Mouse (Mus musculus) limb, embryonic 14.5 days (tissue): ENCODE results near the gene Prss34. TPM values are rescaled to one million over a fixed set of nuclear protein-coding genes. Genes with fewer than 3 reads are reported as not detected.

Source experiments
- ATAC-seq: fragments of 200-750 bp; cut with Nextera tagmentation; 2 replicates; pipeline ENCODE4 v1.8.0; 2017; ENCODE audit warnings: low read depth, moderate number of reproducible peaks, moderate TSS enrichment; ENCODE audit not compliant: low FRiP score
- DNase-seq: peaks from one replicate; pipeline ENCODE4 v3.0.0-alpha.2; 2015; ENCODE audit warnings: low spot score
- H3K27ac ChIP-seq: fragments of 300-500 bp; sonication (generic); replicated peaks from 2 replicates; pipeline ENCODE4 v1.5.1; 2014; ENCODE audit warnings: low read depth, mild to moderate bottlenecking, low read length, moderate library complexity, mixed read lengths
- H3K27me3 ChIP-seq: fragments of 300-500 bp; sonication (generic); 2 replicates; pipeline ENCODE4 v1.6.1; 2014; ENCODE audit warnings: low read length, mixed read lengths; ENCODE audit not compliant: control insufficient read depth, insufficient read depth
- H3K36me3 ChIP-seq: fragments of 300-500 bp; sonication (generic); 2 replicates; pipeline ENCODE4 v1.6.1; 2014; ENCODE audit warnings: mild to moderate bottlenecking, low read length, moderate library complexity, mixed read lengths; ENCODE audit not compliant: control insufficient read depth, insufficient read depth
- H3K4me1 ChIP-seq: fragments of 300-500 bp; sonication (generic); 2 replicates; pipeline ENCODE4 v1.6.1; 2014; ENCODE audit warnings: antibody characterized with exemption, low read length, mixed read lengths; ENCODE audit not compliant: control insufficient read depth, insufficient read depth
- H3K4me2 ChIP-seq: fragments of 300-500 bp; sonication (generic); replicated peaks from 2 replicates; pipeline ENCODE4 v1.6.1; 2014; ENCODE audit warnings: low read depth, mild to moderate bottlenecking, low read length, moderate library complexity; ENCODE audit not compliant: severe bottlenecking
- H3K4me3 ChIP-seq: fragments of 300-500 bp; sonication (generic); replicated peaks from 2 replicates; pipeline ENCODE4 v1.5.1; 2014; ENCODE audit warnings: low read length
- H3K9ac ChIP-seq: fragments of 300-500 bp; sonication (generic); 2 replicates; pipeline ENCODE4 v1.6.1; 2014; ENCODE audit warnings: mild to moderate bottlenecking, low read depth, low read length, moderate library complexity; ENCODE audit not compliant: severe bottlenecking
- H3K9me3 ChIP-seq: fragments of 300-500 bp; sonication (generic); 2 replicates; pipeline ENCODE4 v1.6.1; 2016; ENCODE audit warnings: low read length; ENCODE audit not compliant: control insufficient read depth
- POLR2A ChIP-seq: fragments of 200-500 bp; IDR thresholded peaks from 2 replicates; pipeline ENCODE4 v1.8.0; 2012; ENCODE audit warnings: inconsistent platforms, mild to moderate bottlenecking, moderate library complexity, borderline replicate concordance; ENCODE audit not compliant: insufficient read depth, insufficient read length; ENCODE audit errors: extremely low read depth
- WGBS: fragments of 180-500 bp; shearing (Covaris S2); extraction: QIAGEN DNeasy Blood & Tissue Kit; methylation state at CpG from one replicate; pipeline ENCODE4 v1.1.7; 2014; 5-methylcytosine and 5-hydroxymethylcytosine counted together
- polyA plus RNA-seq, 2 experiments: library from polyadenylated mRNA; depleted of rRNA in 1 of 2; stranded (reverse) in 1 of 2; unstranded in 1 of 2; fragments of >200 nt; fragmentation: Nextera tagmentation in 1 of 2; extraction: Ambion mirVana in 1 of 2; gene quantifications; 2 replicates each; pipeline versions ENCODE4 v1.2.1 to v1.2.3; 2012 to 2014

Prss34 gene
- polyA plus RNA-seq, 2 experiments = 6.0 to 10.6 TPM

GRCm38 (mm10) chr17:25338218-25338617, 40.0 kb downstream of the Prss34 start:
- no peaks in the 10 kb centered on the region for H3K36me3 ChIP-seq
- ATAC-seq (no peak), DNase-seq (no peak)
- no peaks in the 10 kb centered on the region for H3K27me3 ChIP-seq
- no peaks in the 10 kb centered on the region for H3K4me1 ChIP-seq
- no peak overlapping the region for H3K4me3 ChIP-seq
- TF ChIP-seq POLR2A = no peak
- no peak overlapping the region for H3K9ac ChIP-seq
- WGBS = 84% methylated on average over 4 of the region's 4 CpGs
- H3K9me3 ChIP-seq = no peaks in the 10 kb centered on the region
- no peak overlapping the region for H3K4me2 ChIP-seq
- no peak overlapping the region for H3K27ac ChIP-seq

- no peaks in the 10 kb centered on the region for H3K4me1 ChIP-seq
- no peaks in the 10 kb centered on the region for H3K9me3 ChIP-seq
- no peak for DNase-seq
- no peak for ATAC-seq
- H3K4me3 ChIP-seq = no peak overlapping the region
- no peak overlapping the region for H3K4me2 ChIP-seq
- H3K36me3 ChIP-seq = no peaks in the 10 kb centered on the region
- no peak overlapping the region for H3K9ac ChIP-seq
- WGBS = 82% methylated on average over 6 of the region's 6 CpGs
- TF ChIP-seq POLR2A = no peak
- H3K27ac ChIP-seq = no peak overlapping the region
- no peaks in the 10 kb centered on the region for H3K27me3 ChIP-seq
Observed at GRCm38 (mm10) chr17:25340003-25340402, 41.8 kb downstream of the Prss34 start.

GRCm38 (mm10) chr17:25341490-25341889, 43.3 kb downstream of the Prss34 start:
- no peak for ATAC-seq
- 53% methylated on average over 2 of the region's 3 CpGs for WGBS
- H3K4me3 ChIP-seq = no peak overlapping the region

GRCm38 (mm10) chr17:25345462-25345861, 47.3 kb downstream of the Prss34 start, which contains the start of gene Tpsab1:
Gene Tpsab1, minus strand, starts transcription at chr17:25345562.
- no peak for TF ChIP-seq POLR2A
- no peaks in the 10 kb centered on the region for H3K36me3 ChIP-seq
- DNase-seq (no peak), ATAC-seq (no peak)
- no peak within 1 kb of the TSS for H3K9ac ChIP-seq
- H3K9me3 ChIP-seq = no peaks in the 10 kb centered on the region
- H3K27ac ChIP-seq = no peak within 1 kb of the TSS
- no peak within 1 kb of the TSS for H3K4me3 ChIP-seq
- no peaks in the 10 kb centered on the region for H3K27me3 ChIP-seq
- H3K4me2 ChIP-seq = no peak within 1 kb of the TSS
- 94% methylated on average over 4 of the region's 4 CpGs for WGBS
- no peaks in the 10 kb centered on the region for H3K4me1 ChIP-seq

More at GRCm38 (mm10) chr17:25341490-25341889, 43.3 kb downstream of the Prss34 start:
- H3K9ac ChIP-seq = no peak overlapping the region
- H3K4me2 ChIP-seq = no peak overlapping the region
- H3K27ac ChIP-seq = no peak overlapping the region
- no peak for DNase-seq
- H3K4me1 ChIP-seq = no peaks in the 10 kb centered on the region
- no peaks in the 10 kb centered on the region for H3K27me3 ChIP-seq
- no peaks in the 10 kb centered on the region for H3K36me3 ChIP-seq
- H3K9me3 ChIP-seq = no peaks in the 10 kb centered on the region
- TF ChIP-seq POLR2A = no peak

Other genes starting within 250 kb of the Prss34 start
- gene Tmem204, start 214.8 kb upstream of the Prss34 start, polyA plus RNA-seq (2012; rRNA removed) = 12.1 and 18.1 TPM in 2 replicates
- 17.3 and 18.5 TPM in 2 replicates for gene Tmem204, start 214.8 kb upstream of the Prss34 start, polyA plus RNA-seq (2014; fragmentation: Nextera tagmentation; extraction: Ambion mirVana)
- gene Telo2, start 182.4 kb upstream of the Prss34 start, polyA plus RNA-seq (2012; rRNA removed) = 41.7 and 51.0 TPM in 2 replicates
- 31.1 and 43.0 TPM in 2 replicates for gene Telo2, start 182.4 kb upstream of the Prss34 start, polyA plus RNA-seq (2014; fragmentation: Nextera tagmentation; extraction: Ambion mirVana)
- 1.8 and 2.3 TPM in 2 replicates for gene Ptx4, start 177.6 kb upstream of the Prss34 start, polyA plus RNA-seq (2012; rRNA removed)
- gene Ptx4, start 177.6 kb upstream of the Prss34 start, polyA plus RNA-seq (2014; fragmentation: Nextera tagmentation; extraction: Ambion mirVana) = 2.0 and 2.7 TPM in 2 replicates
- 32.4 and 40.1 TPM in 2 replicates for gene Clcn7, start 165.0 kb upstream of the Prss34 start, polyA plus RNA-seq (2012; rRNA removed)
- 21.3 and 26.3 TPM in 2 replicates for gene Clcn7, start 165.0 kb upstream of the Prss34 start, polyA plus RNA-seq (2014; fragmentation: Nextera tagmentation; extraction: Ambion mirVana)
- 0.03 TPM in 1 of 2 replicates, not detected in the other for gene Ccdc154, start 135.9 kb upstream of the Prss34 start, polyA plus RNA-seq (2012; rRNA removed)
- not detected in 2 replicates for gene Ccdc154, start 135.9 kb upstream of the Prss34 start, polyA plus RNA-seq (2014; fragmentation: Nextera tagmentation; extraction: Ambion mirVana)
- gene Gm38655, start 122.9 kb upstream of the Prss34 start, polyA plus RNA-seq (2012; rRNA removed) = not detected in 2 replicates
- gene Gm38655, start 122.9 kb upstream of the Prss34 start, polyA plus RNA-seq (2014; fragmentation: Nextera tagmentation; extraction: Ambion mirVana) = not detected in 2 replicates
- 27.1 and 27.3 TPM in 2 replicates for gene BC003965, start 113.8 kb upstream of the Prss34 start, polyA plus RNA-seq (2012; rRNA removed)
- gene BC003965, start 113.8 kb upstream of the Prss34 start, polyA plus RNA-seq (2014; fragmentation: Nextera tagmentation; extraction: Ambion mirVana) = 28.6 and 28.8 TPM in 2 replicates
- gene Unkl, start 110.0 kb upstream of the Prss34 start, polyA plus RNA-seq (2012; rRNA removed) = 18.0 and 22.1 TPM in 2 replicates
- 6.1 and 6.3 TPM in 2 replicates for gene Unkl, start 110.0 kb upstream of the Prss34 start, polyA plus RNA-seq (2014; fragmentation: Nextera tagmentation; extraction: Ambion mirVana)
- 29.4 and 34.7 TPM in 2 replicates for gene Gnptg, start 58.3 kb upstream of the Prss34 start, polyA plus RNA-seq (2012; rRNA removed)
- 30.9 and 33.4 TPM in 2 replicates for gene Gnptg, start 58.3 kb upstream of the Prss34 start, polyA plus RNA-seq (2014; fragmentation: Nextera tagmentation; extraction: Ambion mirVana)
- gene Tsr3, start 58.2 kb upstream of the Prss34 start, polyA plus RNA-seq (2012; rRNA removed) = 40.6 and 43.7 TPM in 2 replicates
- 46.3 and 47.9 TPM in 2 replicates for gene Tsr3, start 58.2 kb upstream of the Prss34 start, polyA plus RNA-seq (2014; fragmentation: Nextera tagmentation; extraction: Ambion mirVana)
- gene Baiap3, start 42.0 kb upstream of the Prss34 start, polyA plus RNA-seq (2012; rRNA removed) = 1.5 and 1.9 TPM in 2 replicates
- 0.89 and 1.5 TPM in 2 replicates for gene Baiap3, start 42.0 kb upstream of the Prss34 start, polyA plus RNA-seq (2014; fragmentation: Nextera tagmentation; extraction: Ambion mirVana)
- gene Ube2i, start 23.8 kb upstream of the Prss34 start, polyA plus RNA-seq (2012; rRNA removed) = 434 and 540 TPM in 2 replicates
- gene Ube2i, start 23.8 kb upstream of the Prss34 start, polyA plus RNA-seq (2014; fragmentation: Nextera tagmentation; extraction: Ambion mirVana) = 533 and 582 TPM in 2 replicates
- gene Prss28, start 10.3 kb downstream of the Prss34 start, polyA plus RNA-seq (2012; rRNA removed) = 0.13 TPM in 1 of 2 replicates, not detected in the other
- gene Prss28, start 10.3 kb downstream of the Prss34 start, polyA plus RNA-seq (2014; fragmentation: Nextera tagmentation; extraction: Ambion mirVana) = not detected in 2 replicates
- gene Prss29, start 20.3 kb downstream of the Prss34 start, polyA plus RNA-seq (2012; rRNA removed) = not detected in 2 replicates
- not detected in 2 replicates for gene Prss29, start 20.3 kb downstream of the Prss34 start, polyA plus RNA-seq (2014; fragmentation: Nextera tagmentation; extraction: Ambion mirVana)
- 1.5 and 2.1 TPM in 2 replicates for gene Tpsab1, start 47.2 kb downstream of the Prss34 start, polyA plus RNA-seq (2012; rRNA removed)
- 1.2 and 2.2 TPM in 2 replicates for gene Tpsab1, start 47.2 kb downstream of the Prss34 start, polyA plus RNA-seq (2014; fragmentation: Nextera tagmentation; extraction: Ambion mirVana)
- 31.8 and 35.9 TPM in 2 replicates for gene Tpsb2, start 67.9 kb downstream of the Prss34 start, polyA plus RNA-seq (2012; rRNA removed)
- 38.0 and 83.8 TPM in 2 replicates for gene Tpsb2, start 67.9 kb downstream of the Prss34 start, polyA plus RNA-seq (2014; fragmentation: Nextera tagmentation; extraction: Ambion mirVana)
- gene Tpsg1, start 70.9 kb downstream of the Prss34 start, polyA plus RNA-seq (2012; rRNA removed) = 11.3 and 14.6 TPM in 2 replicates
- 10.2 and 14.6 TPM in 2 replicates for gene Tpsg1, start 70.9 kb downstream of the Prss34 start, polyA plus RNA-seq (2014; fragmentation: Nextera tagmentation; extraction: Ambion mirVana)
- gene Cacna1h, start 135.4 kb downstream of the Prss34 start, polyA plus RNA-seq (2012; rRNA removed) = 58.0 and 73.0 TPM in 2 replicates
- 6.9 TPM in 2 replicates for gene Cacna1h, start 135.4 kb downstream of the Prss34 start, polyA plus RNA-seq (2014; fragmentation: Nextera tagmentation; extraction: Ambion mirVana)
- gene Tekt4, start 156.2 kb downstream of the Prss34 start, polyA plus RNA-seq (2012; rRNA removed) = 0.05 and 0.08 TPM in 2 replicates
- gene Tekt4, start 156.2 kb downstream of the Prss34 start, polyA plus RNA-seq (2014; fragmentation: Nextera tagmentation; extraction: Ambion mirVana) = not detected in 2 replicates
- gene Sstr5, start 198.9 kb downstream of the Prss34 start, polyA plus RNA-seq (2012; rRNA removed) = 0.09 TPM in 2 replicates
- gene Sstr5, start 198.9 kb downstream of the Prss34 start, polyA plus RNA-seq (2014; fragmentation: Nextera tagmentation; extraction: Ambion mirVana) = 0.10 TPM in 1 of 2 replicates, not detected in the other